Mouse (Mus musculus): ENCODE measurements at regions not wholly inside any gene's neighbourhood (a gene's known extent, or its start where the extent isn't known, plus 50 kb on each side); places are given as distances from the start of the nearest gene placed in this dataset.

DNA sequence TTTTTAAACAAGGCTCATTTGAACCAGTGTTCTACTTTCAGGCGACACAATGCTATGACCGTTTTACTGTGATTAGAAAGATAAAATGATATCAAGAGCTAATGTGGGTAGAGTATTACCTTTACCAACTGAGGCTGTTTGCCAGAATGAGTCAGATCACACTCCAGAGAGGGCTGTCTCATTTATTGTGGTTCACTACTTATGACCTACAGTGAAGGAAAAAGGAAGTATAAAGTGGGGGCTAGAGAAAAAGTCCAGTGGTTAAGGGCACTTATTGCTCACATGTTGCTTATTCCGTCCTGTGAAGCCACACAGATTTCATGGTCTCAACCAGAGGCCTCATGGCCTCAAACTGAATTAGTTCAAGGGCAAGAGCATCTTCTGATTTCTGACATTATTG is 530.2 kb downstream of the Lmo4 start:
- Histone ChIP-seq H3K4me1 (replicated peaks; ENCODE audit: control insufficient read depth, insufficient read depth, low read length) (no peaks in the 10 kb centered on the region), H3K9ac (ENCODE audit: low read depth, low read length) (no peak overlapping the region), H3K4me2 (replicated peaks; ENCODE audit: low read depth) (no peak overlapping the region), H3K36me3 (ENCODE audit: control insufficient read depth, insufficient read depth) (no peaks in the 10 kb centered on the region), H3K4me3 (ENCODE audit: low read depth, low read length) (no peak overlapping the region), H3K9me3 (ENCODE audit: control insufficient read depth) (no peaks in the 10 kb centered on the region), H3K27ac (ENCODE audit: low read depth, low read length) (no peak overlapping the region), H3K27me3 (replicated peaks; ENCODE audit: control insufficient read depth, insufficient read depth, low read length) (no peaks in the 10 kb centered on the region)
- no peak for TF ChIP-seq CTCF (IDR thresholded peaks at IDR 0.05; ENCODE audit: low read depth)
- ATAC-seq: no peak
- 89% methylated on average over 3 of the region's 3 CpGs for WGBS

GRCm38 (mm10) chr3:143674446-143674845 is 530.6 kb downstream of the Lmo4 start:
- Histone ChIP-seq H3K4me2 (replicated peaks; ENCODE audit: low read depth) (no peak overlapping the region), H3K27ac (ENCODE audit: low read depth, low read length) (no peak overlapping the region), H3K9me3 (ENCODE audit: control insufficient read depth) (no peaks in the 10 kb centered on the region), H3K27me3 (replicated peaks; ENCODE audit: control insufficient read depth, insufficient read depth, low read length) (no peaks in the 10 kb centered on the region), H3K4me1 (replicated peaks; ENCODE audit: control insufficient read depth, insufficient read depth, low read length) (no peaks in the 10 kb centered on the region), H3K36me3 (ENCODE audit: control insufficient read depth, insufficient read depth) (no peaks in the 10 kb centered on the region), H3K9ac (ENCODE audit: low read depth, low read length) (no peak overlapping the region), H3K4me3 (ENCODE audit: low read depth, low read length) (no peak overlapping the region)
- TF ChIP-seq CTCF (IDR thresholded peaks at IDR 0.05; ENCODE audit: low read depth): no peak
- ATAC-seq: no peak
- 94% methylated on average over 7 of the region's 7 CpGs for WGBS

DNA sequence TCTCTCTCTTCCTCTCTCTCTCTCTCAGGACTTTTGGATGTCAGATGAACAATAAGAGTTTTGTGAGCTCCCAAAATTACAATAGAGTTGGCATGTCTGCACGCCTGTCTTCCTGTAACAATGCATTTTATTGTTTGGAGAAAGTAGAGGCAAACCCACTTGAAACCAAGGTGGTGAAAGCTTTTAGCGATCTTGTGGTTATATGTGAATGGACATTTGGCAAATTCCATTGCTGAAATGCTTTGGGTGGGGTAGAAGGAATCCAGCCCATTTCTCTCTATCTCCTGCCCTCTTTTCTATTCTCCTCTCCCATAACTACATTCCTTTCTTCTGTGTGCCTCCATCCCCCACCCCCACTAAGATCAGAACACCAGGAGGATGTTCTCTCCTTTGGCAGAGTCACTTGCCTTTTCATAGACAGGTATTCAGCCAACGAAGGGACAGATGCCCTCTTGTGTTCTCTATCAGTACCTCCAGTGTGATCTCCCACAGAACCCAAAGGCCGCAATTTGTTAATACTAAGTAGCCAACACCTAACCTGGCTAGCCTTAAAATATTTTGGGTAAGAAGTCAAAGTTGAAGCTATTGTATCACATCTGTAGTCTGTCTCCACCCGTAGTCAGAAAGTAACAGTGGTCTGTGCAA is 542.9 kb downstream of the Lmo4 start:
- Histone ChIP-seq H3K4me1 (replicated peaks; ENCODE audit: control insufficient read depth, insufficient read depth, low read length) (no peaks in the 10 kb centered on the region), H3K4me3 (ENCODE audit: low read depth, low read length) (no peak overlapping the region), H3K9me3 (ENCODE audit: control insufficient read depth) (no peaks in the 10 kb centered on the region), H3K27ac (ENCODE audit: low read depth, low read length) (no peak overlapping the region), H3K27me3 (replicated peaks; ENCODE audit: control insufficient read depth, insufficient read depth, low read length) (no peaks in the 10 kb centered on the region), H3K36me3 (ENCODE audit: control insufficient read depth, insufficient read depth) (no peaks in the 10 kb centered on the region), H3K4me2 (replicated peaks; ENCODE audit: low read depth) (no peak overlapping the region), H3K9ac (ENCODE audit: low read depth, low read length) (no peak overlapping the region)
- no peak for TF ChIP-seq CTCF (IDR thresholded peaks at IDR 0.05; ENCODE audit: low read depth)
- 87% methylated on average over 5 of the region's 5 CpGs for WGBS
- no peak for ATAC-seq

GRCm38 (mm10) chr3:143659421-143659978 is 545.5 kb downstream of the Lmo4 start:
- no peak for ATAC-seq
- Histone ChIP-seq H3K36me3 (ENCODE audit: control insufficient read depth, insufficient read depth) (no peaks in the 10 kb centered on the region), H3K4me3 (ENCODE audit: low read depth, low read length) (no peak overlapping the region), H3K27me3 (replicated peaks; ENCODE audit: control insufficient read depth, insufficient read depth, low read length) (no peaks in the 10 kb centered on the region), H3K4me1 (replicated peaks; ENCODE audit: control insufficient read depth, insufficient read depth, low read length) (no peaks in the 10 kb centered on the region), H3K9ac (ENCODE audit: low read depth, low read length) (no peak overlapping the region), H3K4me2 (replicated peaks; ENCODE audit: low read depth) (no peak overlapping the region), H3K27ac (ENCODE audit: low read depth, low read length) (no peak overlapping the region), H3K9me3 (ENCODE audit: control insufficient read depth) (no peaks in the 10 kb centered on the region)
- WGBS: 29% methylated on average over 8 of the region's 8 CpGs
- TF ChIP-seq CTCF (IDR thresholded peaks at IDR 0.05; ENCODE audit: low read depth): no peak

DNA sequence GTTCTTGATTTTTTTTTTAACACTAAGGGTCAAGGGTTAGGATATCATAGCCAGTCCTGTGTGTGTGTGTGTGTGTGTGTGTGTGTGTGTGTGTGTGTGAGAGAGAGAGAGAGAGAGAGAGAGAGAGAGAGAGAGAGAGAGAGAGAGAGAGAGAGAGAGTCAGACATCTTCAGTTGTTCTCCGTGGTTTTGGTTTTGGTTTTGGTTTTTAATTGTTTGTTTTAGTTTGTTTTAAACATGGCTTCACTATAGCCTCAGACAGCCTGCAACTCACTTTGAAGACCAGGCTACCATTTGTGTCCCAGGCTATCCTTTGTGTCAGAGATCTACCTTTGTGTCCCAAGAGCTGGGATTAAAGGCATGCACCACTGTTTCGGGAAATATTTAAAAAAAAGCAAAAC is 557.8 kb downstream of the Lmo4 start:
- Histone ChIP-seq H3K9me3 (ENCODE audit: control insufficient read depth) (no peaks in the 10 kb centered on the region), H3K36me3 (ENCODE audit: control insufficient read depth, insufficient read depth) (no peaks in the 10 kb centered on the region), H3K27me3 (replicated peaks; ENCODE audit: control insufficient read depth, insufficient read depth, low read length) (no peaks in the 10 kb centered on the region), H3K27ac (ENCODE audit: low read depth, low read length) (no peak overlapping the region), H3K4me2 (replicated peaks; ENCODE audit: low read depth) (no peak overlapping the region), H3K4me3 (ENCODE audit: low read depth, low read length) (no peak overlapping the region), H3K4me1 (replicated peaks; ENCODE audit: control insufficient read depth, insufficient read depth, low read length) (no peaks in the 10 kb centered on the region), H3K9ac (ENCODE audit: low read depth, low read length) (no peak overlapping the region)
- 78% methylated on average over 2 of the region's 2 CpGs for WGBS
- no peak for ATAC-seq
- no peak for TF ChIP-seq CTCF (IDR thresholded peaks at IDR 0.05; ENCODE audit: low read depth)

GRCm38 (mm10) chr3:143646836-143647235 is 558.2 kb downstream of the Lmo4 start:
- H3K4me1 ChIP-seq (replicated peaks; ENCODE audit: control insufficient read depth, insufficient read depth, low read length): no peaks in the 10 kb centered on the region
- H3K27ac ChIP-seq (ENCODE audit: low read depth, low read length): no peak overlapping the region
- no peaks in the 10 kb centered on the region for H3K36me3 ChIP-seq (ENCODE audit: control insufficient read depth, insufficient read depth)
- no peaks in the 10 kb centered on the region for H3K27me3 ChIP-seq (replicated peaks; ENCODE audit: control insufficient read depth, insufficient read depth, low read length)
- no peak overlapping the region for H3K4me3 ChIP-seq (ENCODE audit: low read depth, low read length)
- no peak overlapping the region for H3K9ac ChIP-seq (ENCODE audit: low read depth, low read length)
- WGBS: 46% methylated on average over 7 of the region's 7 CpGs
- TF ChIP-seq CTCF (IDR thresholded peaks at IDR 0.05; ENCODE audit: low read depth): no peak
- no peak overlapping the region for H3K4me2 ChIP-seq (replicated peaks; ENCODE audit: low read depth)
- no peaks in the 10 kb centered on the region for H3K9me3 ChIP-seq (ENCODE audit: control insufficient read depth)
- ATAC-seq: no peak
